Mouse (Mus musculus) liver, adult 2 months (tissue): ENCODE results near the gene S100z. TPM values are rescaled to one million over a fixed set of nuclear protein-coding genes. Genes with fewer than 3 reads are reported as not detected.

ENCODE experiments used
- DNase-seq: peaks from one replicate; pipeline ENCODE4 v3.0.0-alpha.2; 2011; ENCODE audit warnings: low read depth, low spot score; ENCODE audit errors: extremely low read depth
- H3K27ac ChIP-seq: fragments of 200-500 bp; replicated peaks from 2 replicates; pipeline ENCODE4 v1.5.1; 2012; ENCODE audit warnings: low read depth, mild to moderate bottlenecking, control low read depth, inconsistent platforms, low read length; ENCODE audit not compliant: insufficient read depth
- H3K27me3 ChIP-seq: fragments of 200-500 bp; 2 replicates; pipeline ENCODE4 v1.6.1; 2012; ENCODE audit warnings: mild to moderate bottlenecking, moderate library complexity, low read length, inconsistent platforms; ENCODE audit not compliant: control insufficient read depth, insufficient read depth
- H3K36me3 ChIP-seq: fragments of 200-500 bp; 2 replicates; pipeline ENCODE4 v1.6.1; 2012; ENCODE audit warnings: low read length, inconsistent platforms; ENCODE audit not compliant: control insufficient read depth, insufficient read depth
- H3K4me1 ChIP-seq: fragments of 200-500 bp; 2 replicates; pipeline ENCODE4 v1.6.1; 2011; ENCODE audit warnings: low read length; ENCODE audit not compliant: control insufficient read depth, insufficient read depth
- H3K4me3 ChIP-seq: fragments of 200-500 bp; 2 replicates; pipeline ENCODE4 v1.5.1; 2011; ENCODE audit warnings: low read depth, mild to moderate bottlenecking, control low read depth, low read length, moderate library complexity; ENCODE audit not compliant: insufficient read depth
- H3K79me2 ChIP-seq: fragments of 200-500 bp; 2 replicates; pipeline ENCODE4 v1.6.1; 2012; ENCODE audit warnings: inconsistent platforms, mild to moderate bottlenecking, low read length, moderate library complexity; ENCODE audit not compliant: control insufficient read depth, insufficient read depth
- H3K9ac ChIP-seq: fragments of 200-500 bp; 2 replicates; pipeline ENCODE4 v1.6.1; 2012; ENCODE audit warnings: low read depth, mild to moderate bottlenecking, control low read depth, inconsistent platforms, low read length
- CTCF ChIP-seq: fragments of 200-500 bp; IDR thresholded peaks from 2 replicates; pipeline ENCODE4 v1.5.1; 2011; ENCODE audit warnings: low read depth, low read length, control low read depth
- POLR2A ChIP-seq: fragments of 200-500 bp; IDR thresholded peaks from 2 replicates; pipeline ENCODE4 v1.6.1; 2011; ENCODE audit warnings: low read length, control low read depth; ENCODE audit not compliant: insufficient read depth; ENCODE audit errors: extremely low read depth
- WGBS: fragments of 180-500 bp; shearing (Covaris S2); methylation state at CpG from one replicate; pipeline ENCODE4 v1.1.7; 2018; 5-methylcytosine and 5-hydroxymethylcytosine counted together
- polyA plus RNA-seq: library from polyadenylated mRNA; depleted of rRNA; stranded (reverse); fragments of >200 nt; gene quantifications from 2 replicates; pipeline ENCODE4 v1.2.3, GENCODE M21; 2012
- total RNA-seq: library from RNA; depleted of rRNA; stranded (reverse); fragments of >200 nt; gene quantifications from 2 replicates; pipeline ENCODE4 v1.2.3, GENCODE M21; 2014

Gene S100z
- total and polyA plus RNA-seq, 2 experiments = not detected

GRCm38 (mm10) chr13:95521029-95521428 is 42.5 kb upstream of the S100z start:
- H3K27me3 ChIP-seq = no peaks in the 10 kb centered on the region
- H3K79me2 ChIP-seq = no peaks in the 10 kb centered on the region
- H3K9ac ChIP-seq = no peak overlapping the region
- H3K27ac ChIP-seq = no peak overlapping the region
- peaks cover 5% of the 10 kb centered on the region; the same call in 1 of the 2 replicates for H3K4me1 ChIP-seq
- 75% methylated on average over 6 of the region's 6 CpGs for WGBS
- no peaks in the 10 kb centered on the region for H3K36me3 ChIP-seq
- H3K4me3 ChIP-seq = no peak overlapping the region
- TF ChIP-seq POLR2A = no peak
- no peak for TF ChIP-seq CTCF
- no peak for DNase-seq

GRCm38 (mm10) chr13:95514756-95515155 is 36.2 kb upstream of the S100z start:
- Histone ChIP-seq H3K27me3 (no peaks in the 10 kb centered on the region), H3K9ac (no peak overlapping the region), H3K4me3 (no peak overlapping the region), H3K4me1 (no peaks in the 10 kb centered on the region), H3K36me3 (no peaks in the 10 kb centered on the region), H3K27ac (no peak overlapping the region), H3K79me2 (no peaks in the 10 kb centered on the region)
- DNase-seq = no peak
- WGBS = 85% methylated on average over 4 of the region's 4 CpGs
- no peak for TF ChIP-seq POLR2A
- TF ChIP-seq CTCF = no peak

DNA sequence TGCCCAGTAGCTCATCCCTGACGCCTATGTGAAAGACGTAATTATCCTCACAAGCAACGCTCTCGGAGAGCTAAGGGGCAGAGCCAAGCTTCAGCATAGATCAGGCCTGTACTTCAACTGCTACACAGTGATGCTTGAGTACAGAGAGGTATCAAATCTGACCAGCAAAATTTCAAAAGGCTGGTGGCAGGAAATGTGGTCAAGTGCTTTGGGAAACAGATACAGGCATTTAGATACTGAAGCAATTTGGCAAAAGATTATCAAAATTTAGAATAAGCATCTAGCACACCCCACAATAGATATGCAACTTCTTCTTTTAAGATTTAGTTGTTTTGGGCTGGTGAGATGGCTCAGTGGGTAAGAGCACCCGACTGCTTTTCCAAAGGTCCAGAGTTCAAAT is 31.5 kb upstream of the S100z start:
- H3K27ac ChIP-seq = no peak overlapping the region
- H3K9ac ChIP-seq = no peak overlapping the region
- H3K79me2 ChIP-seq = no peaks in the 10 kb centered on the region
- TF ChIP-seq POLR2A = no peak
- no peaks in the 10 kb centered on the region for H3K4me1 ChIP-seq
- H3K27me3 ChIP-seq = no peaks in the 10 kb centered on the region
- H3K4me3 ChIP-seq = no peak overlapping the region
- 92% methylated on average over 5 of the region's 5 CpGs for WGBS
- H3K36me3 ChIP-seq = no peaks in the 10 kb centered on the region
- no peak for DNase-seq

GRCm38 (mm10) chr13:95503279-95503917 is 24.9 kb upstream of the S100z start:
- no peak for DNase-seq
- H3K4me1 ChIP-seq = no peaks in the 10 kb centered on the region
- H3K36me3 ChIP-seq = no peaks in the 10 kb centered on the region
- no peaks in the 10 kb centered on the region for H3K79me2 ChIP-seq
- no peak overlapping the region for H3K9ac ChIP-seq
- WGBS = 72% methylated on average over 8 of the region's 8 CpGs
- H3K27me3 ChIP-seq = no peaks in the 10 kb centered on the region
- TF ChIP-seq POLR2A (no peak), CTCF (no peak)
- H3K4me3 ChIP-seq = no peak overlapping the region
- H3K27ac ChIP-seq = no peak overlapping the region

DNA sequence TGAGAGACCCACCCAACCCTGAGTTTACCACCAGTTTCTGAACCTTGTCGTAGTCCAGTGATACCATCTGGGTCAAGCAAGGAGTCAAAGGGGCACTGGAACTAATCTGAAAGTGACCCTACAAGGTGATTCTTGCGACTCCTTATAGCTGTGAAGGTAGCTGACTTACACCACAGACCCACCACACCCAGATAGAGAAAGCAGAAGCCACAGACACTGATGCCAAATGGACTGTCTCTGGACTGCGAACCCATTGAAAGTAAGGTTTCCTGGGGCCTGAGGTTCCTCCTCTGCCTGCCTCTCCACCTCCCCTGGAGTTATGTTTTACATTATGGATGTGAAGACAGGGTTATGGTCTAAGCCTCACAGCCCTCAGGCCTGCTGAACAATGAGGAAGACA is 18.1 kb upstream of the S100z start:
- DNase-seq = no peak
- Histone ChIP-seq H3K79me2 (no peaks in the 10 kb centered on the region), H3K27me3 (no peaks in the 10 kb centered on the region), H3K4me3 (no peak overlapping the region), H3K9ac (no peak overlapping the region), H3K36me3 (no peaks in the 10 kb centered on the region), H3K4me1 (peaks cover 7% of the 10 kb centered on the region; the same call in 1 of the 2 replicates), H3K27ac (no peak overlapping the region)
- WGBS = 93% methylated on average over 3 of the region's 3 CpGs
- TF ChIP-seq POLR2A (no peak), CTCF (no peak)

- Histone ChIP-seq H3K9ac (no peak overlapping the region), H3K4me3 (no peak overlapping the region), H3K27ac (0 out of 2 replicates have a peak overlapping the region, but pooled peaks have one; percentile 13), H3K79me2 (no peaks in the 10 kb centered on the region), H3K36me3 (no peaks in the 10 kb centered on the region), H3K4me1 (peaks cover 7% of the 10 kb centered on the region; the same call in 1 of the 2 replicates), H3K27me3 (no peaks in the 10 kb centered on the region)
- 77% methylated on average over 8 of the region's 8 CpGs for WGBS
- TF ChIP-seq POLR2A (no peak), CTCF (no peak)
- peak; percentile 34 for DNase-seq
These were observed 16.3 kb upstream of the S100z start for GRCm38 (mm10) chr13:95494812-95495211.
